Mouse (Mus musculus) left cerebral cortex, postnatal 4 days (tissue): ENCODE measurements around the gene Kdm1a. TPM values are rescaled to one million over a fixed set of nuclear protein-coding genes. Genes with fewer than 3 reads are reported as not detected.
A peak's percentile ranks its signal among the peaks of the same experiment; 100 is the strongest.

ENCODE experiments used
- DNase-seq: peaks from one replicate; pipeline ENCODE4 v3.0.0-alpha.2; 2022
- intact Hi-C: fragments of 180-260 bp; cut with DNase I; formaldehyde crosslinking; loops from one replicate; pipeline ENCODE4 v1.15.1; 2025
- total RNA-seq, 2 experiments: library from RNA; stranded (reverse); gene quantifications; 2 replicates each; pipeline ENCODE4 v1.2.3; 2021

The Kdm1a gene
- total RNA-seq, 2 experiments from 2014 or later, result 194 to 205 TPM

DNA sequence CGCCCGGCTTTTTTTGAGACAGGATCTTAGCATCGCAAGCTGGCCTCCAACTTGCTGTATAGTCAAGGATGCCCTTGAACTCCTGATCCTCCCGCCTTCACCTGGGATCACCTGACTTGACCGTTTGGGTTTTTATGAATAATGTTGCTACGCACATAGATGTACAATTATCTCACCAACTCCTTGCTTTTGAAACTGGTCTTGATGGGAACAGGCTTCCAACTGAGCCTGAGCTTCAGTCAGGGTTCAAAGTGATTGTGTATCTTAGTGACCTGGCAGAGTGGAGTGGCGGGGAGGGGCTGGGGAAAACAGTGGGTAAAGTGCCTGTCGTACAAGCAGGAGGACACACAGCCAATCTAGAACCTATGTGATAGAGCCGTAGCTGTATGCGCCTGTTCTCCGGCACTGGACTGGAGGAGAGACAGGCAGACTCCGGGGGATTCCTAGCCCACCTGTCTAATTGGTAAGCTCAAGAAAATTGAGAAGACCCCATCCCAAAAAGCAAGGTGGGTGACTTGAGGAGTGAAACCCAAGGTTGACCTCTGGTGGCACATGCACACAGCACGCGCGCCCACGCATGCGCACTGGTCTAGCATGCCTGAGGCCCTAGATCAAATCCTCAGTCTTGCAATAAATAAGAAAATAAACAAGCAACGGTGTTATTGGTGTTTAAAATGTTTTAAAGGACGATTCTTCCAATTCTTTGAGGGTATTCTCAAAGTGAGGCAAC is 3.4 kb upstream of the Kdm1a start:
- intact Hi-C loops, result no loop called here

DNA sequence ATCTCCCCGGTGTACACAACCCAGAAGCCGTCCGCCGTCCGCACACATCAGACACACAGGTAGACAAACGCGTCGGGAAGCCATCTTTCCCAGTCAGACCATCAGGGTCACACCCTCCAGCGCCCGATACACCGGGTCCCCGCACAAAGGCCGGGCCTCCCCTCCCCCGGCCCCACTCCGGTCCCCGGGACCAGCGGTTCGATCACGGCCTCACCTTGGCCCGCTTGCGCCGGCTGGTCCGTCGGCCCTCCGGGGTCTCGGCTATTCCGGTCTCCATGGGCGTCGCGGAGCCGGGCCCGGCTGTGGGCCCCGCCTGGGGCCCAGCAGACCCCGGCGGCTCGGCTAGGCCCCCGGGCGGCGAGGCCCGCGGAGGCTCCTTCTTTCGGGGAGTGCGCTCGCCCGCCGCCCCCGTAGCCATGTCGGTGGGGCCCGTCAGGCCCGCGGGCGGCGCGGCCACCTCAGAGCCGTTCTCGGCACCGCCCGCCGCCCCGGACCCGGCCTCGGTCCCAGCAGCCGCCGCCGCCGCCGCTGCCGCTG is 437 bp downstream of the Kdm1a start:
- intact Hi-C loops, result no loop called here
- DNase-seq, result peak; percentile 38

More for the DNA sequence above, 3.4 kb upstream of the Kdm1a start:
- DNase-seq, result no peak

DNA sequence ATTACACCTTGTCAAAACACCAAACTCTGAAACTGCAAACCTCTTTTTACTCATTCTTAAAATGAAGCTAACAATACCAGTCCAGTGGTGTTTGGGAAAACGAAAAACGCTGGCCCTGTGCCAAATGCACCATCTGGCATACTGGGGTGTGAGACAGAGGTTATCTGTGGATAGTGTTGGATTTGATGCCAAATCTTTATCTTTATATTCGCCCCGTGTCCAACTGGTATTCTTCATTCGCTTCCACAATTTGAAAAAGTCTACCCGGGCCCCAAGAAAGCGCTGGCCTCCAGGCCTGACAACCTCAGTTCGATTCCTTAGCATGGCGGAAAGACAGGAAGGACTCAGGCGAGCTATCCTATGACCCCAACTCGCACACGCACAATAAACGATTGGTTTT is 1.0 kb downstream of the Kdm1a start:
- intact Hi-C loops, result no loop called here
- DNase-seq, result peak; percentile 84

DNA sequence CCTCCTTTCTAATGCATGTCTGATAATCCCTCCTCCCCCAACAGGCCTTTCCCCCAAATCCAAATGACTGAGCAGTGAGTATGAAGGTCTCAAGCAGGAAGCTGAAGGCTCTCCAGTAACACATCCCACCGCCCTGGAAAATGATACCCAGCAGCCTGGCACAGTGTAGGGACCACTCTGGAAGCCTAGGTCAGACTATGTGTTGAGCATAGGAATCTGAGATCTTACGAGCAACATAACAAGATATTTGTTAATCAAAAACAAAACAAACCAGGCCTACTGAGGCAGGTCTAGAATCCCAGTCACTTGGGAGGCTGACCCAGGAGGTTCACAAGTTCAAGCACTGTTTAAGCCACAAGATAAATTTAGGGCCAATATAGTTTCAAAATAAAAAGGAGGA is 2.0 kb downstream of the Kdm1a start:
- no peak for DNase-seq
- intact Hi-C loops, result no loop called here

DNA sequence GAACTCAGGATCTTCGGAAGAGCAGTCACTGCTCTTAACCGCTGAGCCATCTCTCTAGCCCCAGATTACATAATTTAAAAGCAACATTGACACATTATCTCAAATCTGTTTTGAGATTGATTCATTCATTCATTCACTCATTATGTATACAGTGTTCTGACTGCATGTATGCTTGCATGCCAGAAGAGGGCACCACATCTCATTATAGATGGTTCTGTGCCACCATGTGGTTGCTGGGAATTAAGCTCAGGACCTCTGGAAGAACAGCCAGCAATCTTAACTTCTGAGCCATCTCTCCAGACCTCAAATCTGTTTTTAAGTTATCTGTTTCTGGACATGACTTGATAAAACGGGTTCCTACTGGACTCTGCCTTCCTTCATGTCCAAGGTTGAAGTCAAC is 2.7 kb downstream of the Kdm1a start:
- intact Hi-C loops, result no loop called here

DNA sequence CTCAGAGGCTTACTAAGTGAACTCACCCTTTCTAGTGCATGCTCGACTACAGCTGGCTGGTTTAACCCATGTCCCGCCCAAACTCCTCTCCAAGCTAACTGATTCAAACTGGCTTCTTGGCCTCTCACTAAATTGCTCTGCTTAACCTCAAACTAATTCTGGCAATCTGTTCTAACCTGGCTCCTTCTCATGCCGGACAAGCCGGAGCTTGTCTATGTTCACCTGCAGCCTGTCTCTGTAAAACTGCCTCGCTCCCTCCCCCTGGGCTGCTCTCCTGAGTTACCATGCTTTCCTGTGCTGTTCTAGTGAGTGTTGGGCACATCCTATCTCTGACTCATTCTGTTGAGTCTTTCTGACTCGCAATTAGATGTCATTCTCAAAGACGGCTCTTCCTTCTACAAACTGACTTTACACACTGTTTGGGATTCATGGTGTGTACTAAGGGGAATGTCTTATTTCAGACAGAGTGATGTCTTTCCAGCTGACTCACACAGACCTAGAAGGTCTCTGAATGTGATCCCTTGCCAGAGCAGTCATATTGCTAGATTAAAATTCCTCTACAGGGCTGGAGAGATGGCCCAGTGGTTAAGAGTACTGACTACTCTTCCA is 4.2 kb downstream of the Kdm1a start:
- intact Hi-C loops, result no loop called here
- no peak for DNase-seq

More for the DNA sequence above, 2.7 kb downstream of the Kdm1a start:
- DNase-seq, result no peak

DNA sequence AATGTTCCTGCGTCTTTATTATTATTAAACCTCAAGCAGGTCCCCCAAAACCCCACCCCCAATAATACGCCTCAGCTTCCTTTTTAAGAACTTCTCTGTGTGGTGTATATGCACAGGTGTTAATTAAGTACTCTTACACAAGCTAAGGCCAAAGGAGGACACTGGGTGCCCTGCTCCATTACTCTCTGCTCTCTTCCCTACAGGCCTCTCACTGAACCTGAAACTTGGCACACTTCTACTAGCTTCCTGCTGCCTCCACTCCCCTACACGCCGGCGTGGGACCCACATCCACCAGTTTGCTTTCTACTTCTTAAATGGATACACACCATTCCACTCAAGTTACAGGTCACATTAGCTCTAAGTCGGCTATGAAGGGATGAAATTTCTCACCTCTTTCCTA is 7.3 kb downstream of the Kdm1a start:
- intact Hi-C loops, result no loop called here
- DNase-seq, result no peak

DNA sequence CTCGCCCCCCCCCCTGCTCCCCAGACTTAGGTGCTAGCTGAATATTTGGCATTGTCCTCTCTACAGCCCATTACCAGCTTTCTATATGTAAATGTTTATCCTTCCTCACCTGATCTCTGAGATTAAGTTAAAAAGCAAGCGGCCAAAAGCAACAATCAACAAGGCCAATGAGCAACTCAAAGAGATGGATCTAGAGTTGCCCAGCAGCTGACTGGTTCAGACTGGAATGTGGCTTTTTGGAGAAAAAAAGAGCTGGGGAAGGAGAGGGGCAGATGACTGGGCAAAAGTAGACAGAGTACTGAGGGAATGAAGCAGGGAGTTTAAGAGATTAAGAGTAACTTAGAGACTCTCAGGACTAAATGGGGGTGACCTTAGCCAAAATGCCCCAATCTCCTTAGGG is 8.5 kb downstream of the Kdm1a start:
- DNase-seq, result no peak
- intact Hi-C loops, result no loop called here

DNA sequence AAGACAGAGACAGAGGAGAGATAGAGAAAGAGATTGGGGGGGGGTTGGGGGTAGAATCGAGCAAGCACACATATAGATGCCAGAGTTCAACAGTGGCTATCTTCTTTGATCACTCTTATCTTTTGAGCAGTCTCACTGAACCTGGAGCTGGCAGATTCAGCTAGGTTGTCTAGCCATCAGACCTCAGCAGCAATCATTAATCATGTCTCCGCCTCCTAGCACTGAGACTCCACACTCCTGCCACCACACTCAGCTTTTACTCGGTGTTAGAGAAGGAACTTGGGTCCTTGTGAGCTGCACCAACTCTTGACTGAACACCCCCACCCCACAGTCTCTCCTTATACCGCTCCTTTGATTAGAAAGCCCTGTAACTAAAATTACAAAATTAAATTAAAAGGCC is 10.4 kb downstream of the Kdm1a start:
- DNase-seq, result no peak
- intact Hi-C loops, result no loop called here

DNA sequence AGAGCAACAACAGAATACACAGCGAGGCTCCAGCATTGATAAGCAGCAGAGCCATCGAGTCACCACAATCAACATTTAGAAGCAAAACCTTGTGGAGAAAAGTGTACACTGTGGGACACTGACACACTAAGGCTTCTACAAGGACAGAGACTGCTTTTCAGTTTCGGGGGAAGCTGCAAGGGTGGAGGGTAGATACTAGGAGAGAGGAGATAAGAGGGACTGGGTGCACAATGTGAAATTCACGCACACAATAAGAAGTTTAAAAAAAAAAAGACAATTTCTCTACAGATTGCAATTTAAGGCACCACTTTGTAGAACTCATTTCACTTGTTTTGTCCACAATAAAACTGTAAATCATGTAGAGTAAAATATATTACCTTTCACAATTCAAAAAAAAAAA is 14.5 kb downstream of the Kdm1a start:
- DNase-seq, result no peak
- intact Hi-C loops, result no loop called here

DNA sequence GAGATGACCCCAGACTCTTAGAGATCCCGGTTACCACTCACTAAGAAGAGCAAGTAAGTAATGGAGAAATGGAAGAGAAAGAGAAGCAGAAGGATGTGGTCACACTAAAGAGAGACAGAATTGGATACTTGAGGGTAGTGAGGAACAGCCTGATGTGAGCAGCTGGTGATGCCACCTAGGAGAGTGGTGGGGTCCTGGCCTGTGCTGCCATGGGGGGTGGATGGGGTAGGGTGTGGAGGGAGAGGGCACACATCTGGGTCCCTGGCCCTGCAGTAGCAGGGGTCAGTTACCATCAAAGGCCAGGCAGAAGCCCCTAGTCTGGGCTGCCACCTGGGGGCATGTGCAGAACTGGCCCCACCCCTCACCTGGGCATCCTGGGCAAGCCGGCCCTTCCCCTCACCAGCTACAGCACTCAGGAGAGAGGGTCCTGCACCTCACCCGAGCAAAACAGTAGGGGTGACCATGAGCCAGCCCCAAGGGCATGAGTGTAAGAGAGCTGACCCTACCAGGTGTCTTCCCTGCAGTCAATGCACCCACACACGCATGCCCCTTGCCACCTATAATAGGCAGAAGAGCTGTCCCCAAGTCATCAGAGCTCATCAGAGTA is 15.2 kb downstream of the Kdm1a start:
- no peak for DNase-seq
- intact Hi-C loops, result no loop called here

DNA sequence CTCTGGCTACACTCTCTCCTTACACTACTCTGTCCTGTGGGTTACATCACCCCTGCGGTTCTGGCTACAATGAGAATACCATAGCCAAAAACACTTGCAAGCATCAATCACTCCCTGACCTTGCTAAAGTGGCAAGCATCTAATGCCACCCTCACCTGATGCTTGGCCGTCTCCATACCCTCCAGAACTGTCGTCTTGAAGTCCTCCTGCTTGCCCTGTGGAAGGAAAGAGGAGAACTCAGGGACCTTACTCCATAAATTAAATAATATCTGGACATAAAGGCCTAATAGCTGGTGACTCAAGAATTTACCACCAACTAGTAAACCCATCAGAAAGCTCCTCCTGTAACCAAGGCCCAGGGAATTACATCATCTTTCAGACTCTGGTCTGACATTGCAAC is 20.6 kb downstream of the Kdm1a start:
- intact Hi-C loops, result no loop called here

DNA sequence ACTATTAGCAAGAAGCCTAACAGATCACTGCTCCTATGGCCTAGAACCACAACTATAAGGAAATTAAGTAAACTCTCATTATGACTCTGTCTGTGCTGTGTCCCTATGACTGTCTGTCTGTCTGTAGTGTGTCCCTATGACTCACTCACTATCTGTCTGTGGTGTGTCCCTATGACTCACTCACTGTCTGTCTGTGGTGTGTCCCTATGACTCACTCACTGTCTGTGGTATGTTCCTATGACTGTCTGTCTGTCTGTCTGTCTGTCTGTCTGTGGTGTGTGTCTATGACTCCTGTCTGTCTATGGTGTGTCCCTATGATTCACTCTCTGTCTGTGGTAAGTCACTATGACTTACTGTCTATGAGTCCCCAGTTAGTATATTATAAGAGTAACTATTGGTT is 32.5 kb downstream of the Kdm1a start:
- intact Hi-C loops, result no loop called here
- no peak for DNase-seq

More for the DNA sequence above, 20.6 kb downstream of the Kdm1a start:
- no peak for DNase-seq

DNA sequence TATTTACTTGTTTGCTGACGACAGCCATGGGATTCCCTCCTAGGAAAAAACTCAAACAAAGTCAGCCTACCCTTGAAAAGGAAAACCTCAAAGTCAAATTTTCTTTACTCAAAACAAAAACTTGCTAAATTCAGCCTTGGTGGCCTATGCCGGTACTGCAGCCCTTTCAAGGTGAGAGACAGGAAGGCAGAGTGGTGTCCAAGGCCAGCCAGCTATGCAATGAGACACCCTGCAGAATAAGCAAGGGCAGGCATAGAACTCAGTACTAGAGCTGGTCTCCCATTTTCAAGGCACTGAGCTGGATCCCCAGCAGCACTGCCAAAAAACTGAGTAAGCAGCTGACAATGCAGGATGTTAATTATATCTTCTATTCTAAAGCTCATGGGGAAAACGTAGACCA is 33.9 kb downstream of the Kdm1a start:
- DNase-seq, result no peak
- intact Hi-C loops, result no loop called here

DNA sequence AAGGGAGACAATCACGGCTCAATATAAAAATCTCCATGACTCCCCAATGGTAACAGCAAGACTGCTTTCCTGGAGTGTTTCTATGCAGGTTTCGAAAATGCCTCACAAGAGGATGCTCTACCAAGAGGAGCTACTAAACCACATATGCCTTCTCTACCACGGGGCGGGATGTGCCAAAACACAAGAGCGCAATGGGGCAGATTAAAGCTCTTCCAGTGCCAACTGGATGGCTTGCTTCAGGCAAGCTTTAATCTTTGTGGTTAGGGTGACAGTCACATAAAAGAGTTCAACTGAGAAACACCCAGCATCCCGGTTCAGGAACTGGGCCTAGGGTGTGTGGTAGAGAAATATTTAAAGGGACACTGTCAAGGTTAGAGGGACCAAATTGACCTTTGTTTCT is 39.8 kb downstream of the Kdm1a start:
- peak; percentile 13 for DNase-seq
- intact Hi-C loops, result no loop called here

DNA sequence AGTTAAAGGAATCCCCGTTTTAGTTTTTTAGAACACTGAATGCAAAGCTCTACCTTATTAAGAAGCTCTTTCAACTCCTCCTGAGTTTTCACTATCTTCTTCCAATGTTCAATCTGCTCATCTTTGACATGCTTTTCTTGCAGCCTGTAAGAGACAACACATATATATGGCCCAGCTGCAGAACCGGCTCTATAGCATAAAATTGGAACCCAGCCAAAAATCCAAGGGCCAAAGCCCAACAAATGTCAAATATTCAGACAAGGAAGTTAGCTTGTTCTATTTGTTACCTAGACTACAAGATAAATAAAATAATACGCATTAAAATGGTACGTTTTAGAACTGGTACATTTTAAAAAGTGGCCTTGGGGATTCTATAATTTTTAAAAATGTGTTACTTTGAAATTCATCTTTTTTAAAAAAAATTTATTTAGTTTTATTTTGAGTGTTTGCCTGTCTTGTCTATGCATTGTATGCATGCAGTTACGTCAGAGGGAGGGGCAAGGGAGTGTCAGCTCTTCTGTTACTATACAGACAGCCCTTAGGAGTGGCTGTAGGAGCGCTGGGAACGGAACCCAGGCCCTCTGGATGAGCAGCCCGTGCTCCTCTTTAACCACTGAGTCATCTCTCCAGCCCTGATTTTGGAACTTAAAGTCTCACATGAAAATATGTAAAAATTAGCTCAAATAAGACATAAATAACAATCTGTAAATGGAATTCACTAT is 42.1 kb downstream of the Kdm1a start:
- DNase-seq, result no peak
- intact Hi-C loops, result no loop called here

DNA sequence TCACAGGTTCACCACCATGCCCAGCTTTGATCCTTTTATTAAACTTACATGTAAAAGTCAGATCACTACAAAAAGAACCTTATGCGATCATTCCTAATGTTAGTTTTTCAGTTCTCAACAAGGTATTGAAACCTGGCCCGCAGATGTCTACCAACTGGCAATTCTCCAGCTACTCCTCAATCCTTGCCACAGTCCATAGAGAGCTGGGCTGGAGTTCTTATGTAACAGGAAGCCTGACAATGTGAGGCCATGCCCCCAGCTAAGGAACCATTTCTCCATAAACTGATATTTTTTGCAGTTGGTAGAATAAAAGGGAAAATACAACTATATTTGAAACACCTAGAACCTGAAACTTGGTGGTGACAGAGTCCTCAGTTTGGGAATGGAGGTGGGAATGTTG is 42.8 kb downstream of the Kdm1a start:
- intact Hi-C loops, result no loop called here
- DNase-seq, result no peak

DNA sequence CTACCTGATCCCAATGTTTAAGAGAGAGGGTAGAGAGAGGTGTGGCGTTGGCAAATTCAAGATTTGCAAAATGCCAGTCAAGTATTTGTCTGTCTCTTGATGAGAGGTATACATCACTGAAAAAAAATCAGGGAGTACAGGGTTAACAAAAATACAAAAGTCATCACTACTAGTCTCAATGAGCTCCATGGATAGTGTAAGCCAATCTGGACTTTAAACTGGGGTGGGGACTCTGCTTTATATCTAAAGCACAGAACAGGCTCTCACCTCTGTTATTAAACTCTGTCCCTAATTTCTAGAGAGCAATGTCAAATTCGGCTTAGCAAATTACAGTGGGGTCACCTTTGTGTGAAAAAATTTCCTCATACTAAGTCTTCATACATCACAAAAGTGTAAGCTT is 44.9 kb downstream of the Kdm1a start:
- intact Hi-C loops, result no loop called here
- DNase-seq, result no peak

DNA sequence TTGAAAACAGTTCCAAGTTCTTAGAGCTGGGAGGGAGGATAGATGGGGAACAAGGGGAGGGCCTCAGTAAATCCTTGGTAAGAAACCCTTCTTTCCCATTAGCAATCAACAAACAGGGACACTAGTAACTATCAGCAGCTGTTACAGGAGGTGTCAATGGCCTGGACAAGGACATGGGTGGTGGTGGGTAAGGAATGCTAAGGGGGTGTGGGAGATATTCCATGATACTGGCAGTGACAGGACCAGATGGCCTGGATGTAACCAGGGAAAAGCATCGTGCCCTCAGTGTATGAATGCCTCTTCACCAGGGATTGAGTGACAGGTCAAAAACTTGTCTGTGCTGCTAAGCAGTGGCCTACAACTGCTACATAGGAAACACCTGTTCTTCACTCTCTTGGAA is 49.4 kb downstream of the Kdm1a start:
- intact Hi-C loops, result no loop called here
- DNase-seq, result no peak

DNA sequence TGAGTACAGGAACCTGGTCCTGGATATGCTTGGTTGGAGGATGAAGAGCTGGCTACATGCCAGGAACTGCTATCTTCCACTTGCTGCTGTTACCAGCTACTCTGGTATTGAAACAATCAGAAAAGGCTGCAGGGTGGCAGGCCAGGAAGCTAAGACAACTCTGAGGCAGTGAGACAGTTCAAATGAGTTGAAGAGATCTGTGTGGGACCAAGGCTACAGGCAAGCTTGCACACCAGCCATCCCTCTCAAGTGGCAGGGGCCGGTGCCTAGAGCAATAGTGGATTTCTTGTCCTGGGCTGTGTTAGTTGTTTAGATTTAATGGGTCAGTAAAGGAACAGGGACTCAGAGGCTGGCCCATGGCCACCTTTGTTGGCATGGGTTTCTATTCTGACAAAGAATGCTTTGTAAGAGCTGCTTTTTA is 54.1 kb downstream of the Kdm1a start:
- intact Hi-C loops, result no loop called here
- DNase-seq, result peak; percentile 25

DNA sequence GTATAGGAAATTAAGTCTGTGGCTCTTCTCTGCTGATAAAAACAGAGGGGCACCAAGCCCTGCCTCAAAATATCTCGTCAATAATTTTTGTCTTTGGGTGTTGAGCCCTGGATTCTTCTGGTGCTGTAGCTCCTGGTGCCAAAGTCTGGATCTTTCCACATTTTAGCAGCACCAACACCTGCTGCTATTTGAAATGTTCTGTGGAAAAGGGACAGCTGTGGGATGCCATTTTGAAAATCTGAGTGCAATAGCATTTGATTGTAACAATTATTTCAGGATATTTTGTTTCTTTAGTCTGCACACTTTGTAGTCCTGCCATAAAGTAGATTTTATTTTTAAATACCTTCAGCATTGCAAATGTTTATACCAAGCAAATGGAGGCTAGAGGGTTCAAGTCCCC is 54.8 kb downstream of the Kdm1a start:
- no peak for DNase-seq
- intact Hi-C loops, result no loop called here
